In genomic region chr11:75653781-75654470, GRCm38 (mm10) we compare ENCODE assay signal across 8 mouse cellular contexts. TPM values are rescaled to one million over a fixed set of nuclear protein-coding genes. Genes with fewer than 3 reads are reported as not detected.
DNase-seq lines count a peak whose midpoint lies in the region; ATAC-seq and TF ChIP-seq lines count a peak whose summit lies in the region.

No protein-coding gene starts in this region.

- H3K4me3 ChIP-seq in forebrain, embryonic 12.5 days (replicated peaks), result peak overlapping the region; percentile 52
- H3K4me3 ChIP-seq in left cerebral cortex, adult 2 months, result peak overlapping the region; percentile 43
- peak overlapping the region; percentile 94 for H3K4me3 ChIP-seq in megakaryocyte, embryonic 14.5 days (replicated peaks)

- peak; percentile 60 for DNase-seq in MN1 (ENCODE audit: low spot score)
- peak; percentile 82 for DNase-seq in c-Kit-positive CD71-positive TER-119-positive erythroid progenitor cells, embryonic 14.5 days (ENCODE audit: low spot score)
- peak; percentile 89 for DNase-seq in heart, postnatal 4 days
- DNase-seq in left cerebral cortex, adult 2 months (ENCODE audit: extremely low spot score in 1 of 2, low spot score in 2 of 2), result peak; percentile 42 to 50
- DNase-seq in right cerebral cortex, postnatal 14 days, result peak; percentile 59
- peak; percentile 80 to 82 for DNase-seq in urinary bladder, postnatal 36 days (ENCODE audit: low spot score in 2 of 2)

- H3K9ac ChIP-seq in forebrain, embryonic 12.5 days, result peak overlapping the region; percentile 59

- peaks cover 48% of the 10 kb centered on the region for H3K27me3 ChIP-seq in forebrain, embryonic 12.5 days
- no peaks in the 10 kb centered on the region for H3K27me3 ChIP-seq in megakaryocyte, embryonic 14.5 days (replicated peaks)

- no peaks in the 10 kb centered on the region for H3K36me3 ChIP-seq in forebrain, embryonic 12.5 days (replicated peaks)
- H3K36me3 ChIP-seq in megakaryocyte, embryonic 14.5 days (replicated peaks; ENCODE audit: low read length), result peaks cover 23% of the 10 kb centered on the region

- no peak for TF ChIP-seq CTCF in left cerebral cortex, adult 2 months (IDR thresholded peaks at IDR 0.05)

- H3K4me1 ChIP-seq in forebrain, embryonic 12.5 days, result peaks cover 50% of the 10 kb centered on the region
- H3K4me1 ChIP-seq in megakaryocyte, embryonic 14.5 days, result peaks cover 89% of the 10 kb centered on the region

- intact Hi-C loops in left cerebral cortex, adult 2 months (cut with DNase I), result loop anchor here (2.0 to 5.0 kb wide), 2 partner anchors 25 to 78 kb away; partner anchors contain the start of genes Crk and Ywhae

- H3K9me3 ChIP-seq in forebrain, embryonic 12.5 days, result no peaks in the 10 kb centered on the region
- H3K9me3 ChIP-seq in megakaryocyte, embryonic 14.5 days, result no peaks in the 10 kb centered on the region

- ATAC-seq in forebrain, embryonic 12.5 days (ENCODE audit: low FRiP score), result peak; percentile 68

- 2% methylated on average over 45 of the region's 45 CpGs for WGBS in forebrain, embryonic 12.5 days

- no peak overlapping the region for H3K27ac ChIP-seq in forebrain, embryonic 12.5 days
- H3K27ac ChIP-seq in left cerebral cortex, adult 2 months, result peak overlapping the region; percentile 78

- peak overlapping the region; percentile 84 for H3K4me2 ChIP-seq in forebrain, embryonic 12.5 days

RNA-seq across cellular contexts. Expression of gene Myo1c, which starts 3.6 kb away (rescaled TPM):
- 12.1 and 13.9 TPM in 2 replicates for polyA plus RNA-seq in forebrain, embryonic 12.5 days (2016; fragmentation: Nextera tagmentation; extraction: Ambion mirVana)
- 100 to 1,000 TPM; 158 to 160 TPM for total RNA-seq in heart, postnatal 4 days (2021)
- total RNA-seq in left cerebral cortex, adult 2 months (2021), result 10 to 100 TPM; 25.2 to 26.6 TPM
- polyA plus RNA-seq in megakaryocyte, embryonic 14.5 days (2012; ENCODE audit: insufficient read depth, low replicate concordance), result 28.1 and 63.4 TPM in 2 replicates

RNA-seq across cellular contexts. Expression of gene Inpp5k, which starts 23.1 kb away (rescaled TPM):
- polyA plus RNA-seq in forebrain, embryonic 12.5 days (2016; fragmentation: Nextera tagmentation; extraction: Ambion mirVana), result 21.5 and 25.4 TPM in 2 replicates
- total RNA-seq in heart, postnatal 4 days (2021), result 10 to 100 TPM; 23.4 to 26.9 TPM
- total RNA-seq in left cerebral cortex, adult 2 months (2021), result 10 to 100 TPM; 41.0 to 42.7 TPM
- polyA plus RNA-seq in megakaryocyte, embryonic 14.5 days (2012; ENCODE audit: insufficient read depth, low replicate concordance), result 38.5 and 43.3 TPM in 2 replicates

RNA-seq across cellular contexts. Expression of gene Crk, which starts 25.1 kb away (rescaled TPM):
- polyA plus RNA-seq in forebrain, embryonic 12.5 days (2016; fragmentation: Nextera tagmentation; extraction: Ambion mirVana), result 139 and 146 TPM in 2 replicates
- total RNA-seq in heart, postnatal 4 days (2021), result 100 to 1,000 TPM; 117 to 123 TPM
- 100 to 1,000 TPM; 126 to 133 TPM for total RNA-seq in left cerebral cortex, adult 2 months (2021)
- polyA plus RNA-seq in megakaryocyte, embryonic 14.5 days (2012; ENCODE audit: insufficient read depth, low replicate concordance), result 62.5 and 120 TPM in 2 replicates

Comparison
In these comparisons a context has a peak if more than half of its experiments do, and no peak if none do; other contexts are left out.
1. H3K4me3 ChIP-seq: peak in every context shown above with its lines; median percentile 94 in megakaryocyte, embryonic 14.5 days; 52 in forebrain, embryonic 12.5 days; 43 in left cerebral cortex, adult 2 months.
2. RNA of gene Myo1c, which starts 3.6 kb away (total RNA-seq): 158 to 160 TPM in heart, postnatal 4 days; 25.2 to 26.6 TPM in left cerebral cortex, adult 2 months; every median in the first group is over 4 times any median in the second.
3. Peak in every context shown above with its lines, with median percentiles within 50 percentile points of each other: DNase-seq.